Mouse (Mus musculus): ENCODE results near the gene Rassf7. TPM values are rescaled to one million over a fixed set of nuclear protein-coding genes. Genes with fewer than 3 reads are reported as not detected.

Rassf7 gene
- polyA plus RNA-seq, 1 experiment, result 5.5 TPM

DNA sequence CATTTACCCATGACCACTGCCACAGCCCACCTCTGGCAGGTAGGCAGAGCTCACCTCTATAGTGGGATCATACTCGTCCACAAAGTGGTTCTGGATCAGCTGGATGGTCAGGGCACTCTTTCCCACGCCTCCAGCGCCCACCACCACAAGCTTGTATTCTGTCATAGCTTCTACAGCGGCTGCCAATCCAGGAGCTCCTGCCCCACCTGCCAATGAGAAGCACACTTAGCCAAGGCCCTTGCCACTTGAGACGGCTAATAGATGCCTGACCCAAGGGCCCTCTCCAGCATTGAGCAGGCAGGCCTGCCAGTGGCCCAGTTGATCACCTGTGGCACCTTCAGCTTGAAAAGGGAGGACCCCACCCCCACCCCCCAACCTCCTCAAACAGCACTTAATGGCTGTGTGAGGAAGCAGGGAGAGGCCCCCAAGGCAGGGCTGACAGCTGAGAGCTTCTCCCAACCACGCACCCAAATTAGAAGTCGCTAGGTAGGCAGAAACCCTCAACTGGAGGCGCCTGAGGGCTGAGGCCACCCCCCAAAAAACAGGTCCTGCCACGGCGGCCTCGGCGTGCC lies 22.8 kb upstream of the Rassf7 start:
- H3K4me1 ChIP-seq (ENCODE audit: control insufficient read depth, insufficient read depth, low read length), result peaks cover 14% of the 10 kb centered on the region
- WGBS, result 19% methylated on average over 12 of the region's 12 CpGs
- H3K27ac ChIP-seq (ENCODE audit: insufficient read depth, low read length), result peak overlapping the region; percentile 16; the same call in 1 of the 2 replicates
- H3K4me3 ChIP-seq (replicated peaks; ENCODE audit: insufficient read depth, low read depth, low read length), result peak overlapping the region; percentile 73
- TF ChIP-seq POLR2A (IDR thresholded peaks at IDR 0.05; ENCODE audit: borderline replicate concordance, insufficient read depth, low read length) (no peak), CTCF (IDR thresholded peaks at IDR 0.05; ENCODE audit: borderline replicate concordance, insufficient read depth, low read depth, low read length) (no peak)
- DNase-seq, result no peak
- H3K27me3 ChIP-seq (ENCODE audit: control insufficient read depth, insufficient read depth, low read length), result no peaks in the 10 kb centered on the region

DNA sequence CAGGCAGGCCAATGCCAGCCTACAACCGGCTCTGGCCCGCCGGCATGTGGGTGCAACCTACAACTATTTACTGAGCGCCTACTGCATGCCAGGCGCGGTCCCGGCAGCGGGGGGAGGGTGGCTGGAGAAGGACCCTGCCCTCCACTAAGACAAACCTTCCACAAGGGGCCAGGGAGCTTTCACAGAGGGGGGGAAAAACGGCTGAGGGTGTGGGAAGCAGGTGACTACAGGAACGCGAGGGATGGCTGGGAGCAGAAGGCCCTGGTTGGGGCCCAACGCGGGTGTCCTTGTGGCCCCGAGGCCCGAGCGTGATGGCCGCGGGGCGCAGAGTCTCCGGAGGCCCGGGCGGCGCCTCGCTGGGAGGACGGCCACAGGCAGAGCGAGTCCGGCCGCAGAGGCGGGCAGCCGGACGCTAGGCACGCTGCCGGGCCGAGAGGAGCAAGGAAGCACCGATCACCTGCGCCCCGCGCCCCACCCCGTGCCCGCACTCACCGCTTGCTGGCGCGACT lies 22.3 kb upstream of the Rassf7 start:
- no peak for DNase-seq
- Histone ChIP-seq H3K4me1 (ENCODE audit: control insufficient read depth, insufficient read depth, low read length) (peaks cover 14% of the 10 kb centered on the region), H3K4me3 (replicated peaks; ENCODE audit: insufficient read depth, low read depth, low read length) (peak overlapping the region; percentile 73), H3K27ac (ENCODE audit: insufficient read depth, low read length) (peak overlapping the region; percentile 16), H3K27me3 (ENCODE audit: control insufficient read depth, insufficient read depth, low read length) (no peaks in the 10 kb centered on the region)
- TF ChIP-seq CTCF (IDR thresholded peaks at IDR 0.05; ENCODE audit: borderline replicate concordance, insufficient read depth, low read depth, low read length) (no peak), POLR2A (IDR thresholded peaks at IDR 0.05; ENCODE audit: borderline replicate concordance, insufficient read depth, low read length) (no peak)
- WGBS, result 1% methylated on average over 43 of the region's 43 CpGs

DNA sequence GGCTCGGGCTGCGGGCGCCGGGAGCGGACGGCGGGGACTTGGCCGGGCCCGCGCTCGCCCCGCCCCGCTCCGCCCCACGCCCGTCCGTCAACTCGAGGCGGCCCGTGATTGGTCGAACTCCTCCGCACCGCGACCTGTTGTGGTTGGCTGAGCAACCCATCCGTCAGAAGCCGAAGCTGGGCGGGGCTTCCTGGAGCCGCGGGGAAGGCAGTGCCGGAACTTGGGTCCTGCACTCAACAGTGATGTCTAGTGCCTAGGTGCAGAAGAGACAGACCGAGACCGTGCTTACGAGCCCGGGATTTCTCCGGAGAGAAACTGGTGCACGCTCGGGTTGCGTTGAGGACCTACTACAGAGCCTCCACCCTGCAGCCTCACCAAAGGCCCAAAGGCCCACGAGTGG lies 21.7 kb upstream of the Rassf7 start, which contains the start of the genes Hras and Lrrc56:
TSS of gene Hras (minus strand) at position 58 of the 400 bp plus-strand sequence.
TSS of gene Lrrc56 (plus strand) at position 210 of the 400 bp plus-strand sequence.
- WGBS, result under 1% methylated on average over 38 of the region's 39 CpGs
- DNase-seq, result peak; percentile 98 to 99
- peaks cover 14% of the 10 kb centered on the region for H3K4me1 ChIP-seq (ENCODE audit: control insufficient read depth, insufficient read depth, low read length)

DNA sequence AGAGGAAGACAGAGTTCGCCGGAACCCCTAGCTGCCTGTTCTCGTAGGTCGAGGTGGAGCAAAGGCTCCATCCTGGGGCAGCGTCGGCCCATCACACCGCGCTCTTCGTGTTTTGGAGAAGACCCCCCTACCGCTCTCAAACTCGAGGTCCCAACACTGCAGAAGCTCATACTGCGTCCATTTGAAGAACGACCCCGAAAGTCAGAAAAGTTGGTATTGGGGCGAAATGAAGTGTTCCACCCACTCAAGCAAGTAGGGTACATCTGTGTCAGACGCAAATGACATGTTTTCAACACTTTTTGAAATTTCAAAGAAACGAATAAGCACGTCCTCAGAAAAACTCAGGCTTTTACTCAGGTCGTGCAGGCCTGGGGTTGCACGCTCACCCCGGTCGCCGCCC lies 21.3 kb upstream of the Rassf7 start:
- Histone ChIP-seq H3K27me3 (ENCODE audit: control insufficient read depth, insufficient read depth, low read length) (no peaks in the 10 kb centered on the region), H3K4me1 (ENCODE audit: control insufficient read depth, insufficient read depth, low read length) (peaks cover 14% of the 10 kb centered on the region), H3K27ac (ENCODE audit: insufficient read depth, low read length) (no peak overlapping the region; the same call in 1 of the 2 replicates), H3K4me3 (replicated peaks; ENCODE audit: insufficient read depth, low read depth, low read length) (peak overlapping the region; percentile 70)
- under 1% methylated on average over 23 of the region's 23 CpGs for WGBS
- no peak for DNase-seq
- TF ChIP-seq POLR2A (IDR thresholded peaks at IDR 0.05; ENCODE audit: borderline replicate concordance, insufficient read depth, low read length) (no peak), CTCF (IDR thresholded peaks at IDR 0.05; ENCODE audit: borderline replicate concordance, insufficient read depth, low read depth, low read length) (no peak)

More for the DNA sequence above, 21.7 kb upstream of the Rassf7 start, which contains the start of the genes Hras and Lrrc56:
- peak within 1 kb of the TSS; percentile 16 for H3K27ac ChIP-seq (ENCODE audit: insufficient read depth, low read length)
- no peak for TF ChIP-seq CTCF (IDR thresholded peaks at IDR 0.05; ENCODE audit: borderline replicate concordance, insufficient read depth, low read depth, low read length)
- TF ChIP-seq POLR2A (IDR thresholded peaks at IDR 0.05; ENCODE audit: borderline replicate concordance, insufficient read depth, low read length), result peak; percentile 97
- H3K4me3 ChIP-seq (replicated peaks; ENCODE audit: insufficient read depth, low read depth, low read length), result peak within 1 kb of the TSS; percentile 73
- no peaks in the 10 kb centered on the region for H3K27me3 ChIP-seq (ENCODE audit: control insufficient read depth, insufficient read depth, low read length)

DNA sequence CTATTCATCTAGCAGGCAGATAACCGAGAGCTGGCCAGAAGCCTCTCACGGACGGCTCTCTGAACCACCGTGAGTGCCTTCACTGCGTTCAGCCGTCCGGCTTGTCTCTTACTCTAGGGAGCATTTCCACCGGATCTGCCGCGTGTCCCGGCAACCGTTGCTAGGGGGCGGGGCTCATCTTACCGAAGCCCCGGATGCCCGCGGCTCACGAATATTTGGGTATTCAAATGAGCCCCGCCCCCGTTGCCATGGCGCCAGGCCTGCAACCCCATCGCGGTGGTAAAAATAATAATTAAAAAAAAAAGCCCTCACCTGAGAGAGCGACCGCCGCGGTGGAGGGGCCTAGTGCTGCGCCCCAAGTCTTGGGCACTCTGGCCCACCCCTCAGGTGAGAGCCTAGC lies 20.8 kb upstream of the Rassf7 start:
- WGBS, result 2% methylated on average over 28 of the region's 28 CpGs
- no peaks in the 10 kb centered on the region for H3K27me3 ChIP-seq (ENCODE audit: control insufficient read depth, insufficient read depth, low read length)
- H3K4me1 ChIP-seq (ENCODE audit: control insufficient read depth, insufficient read depth, low read length), result peaks cover 14% of the 10 kb centered on the region
- peak; percentile 78 for DNase-seq
- peak overlapping the region; percentile 70 for H3K4me3 ChIP-seq (replicated peaks; ENCODE audit: insufficient read depth, low read depth, low read length)
- no peak overlapping the region for H3K27ac ChIP-seq (ENCODE audit: insufficient read depth, low read length)
- no peak for TF ChIP-seq POLR2A (IDR thresholded peaks at IDR 0.05; ENCODE audit: borderline replicate concordance, insufficient read depth, low read length)
- TF ChIP-seq CTCF (IDR thresholded peaks at IDR 0.05; ENCODE audit: borderline replicate concordance, insufficient read depth, low read depth, low read length), result no peak

DNA sequence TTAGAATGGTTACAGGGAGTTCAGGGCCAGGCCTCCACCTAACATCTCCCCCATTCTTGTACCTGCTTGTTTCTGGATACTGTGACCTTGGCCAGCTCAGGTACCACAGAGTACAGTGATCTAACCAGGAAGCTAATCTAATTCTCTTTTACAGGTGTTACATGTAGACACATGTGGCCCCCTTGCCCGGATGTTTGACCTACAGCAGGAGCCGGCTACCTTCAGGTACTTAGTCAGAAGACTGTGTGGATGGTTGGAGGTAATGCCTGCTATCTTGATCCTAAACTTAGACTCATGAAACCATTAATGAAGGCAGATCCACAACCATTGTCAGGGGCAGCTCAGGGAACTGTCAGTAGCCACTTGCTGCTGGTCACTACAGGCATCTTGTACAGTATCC lies 19.9 kb upstream of the Rassf7 start:
- DNase-seq, result no peak
- H3K4me3 ChIP-seq (replicated peaks; ENCODE audit: insufficient read depth, low read depth, low read length), result no peak overlapping the region
- no peaks in the 10 kb centered on the region for H3K27me3 ChIP-seq (ENCODE audit: control insufficient read depth, insufficient read depth, low read length)
- peaks cover 14% of the 10 kb centered on the region for H3K4me1 ChIP-seq (ENCODE audit: control insufficient read depth, insufficient read depth, low read length)
- no peak for TF ChIP-seq POLR2A (IDR thresholded peaks at IDR 0.05; ENCODE audit: borderline replicate concordance, insufficient read depth, low read length)
- no peak for TF ChIP-seq CTCF (IDR thresholded peaks at IDR 0.05; ENCODE audit: borderline replicate concordance, insufficient read depth, low read depth, low read length)
- H3K27ac ChIP-seq (ENCODE audit: insufficient read depth, low read length), result no peak overlapping the region
- WGBS, result 94% methylated on average over 2 of the region's 2 CpGs

DNA sequence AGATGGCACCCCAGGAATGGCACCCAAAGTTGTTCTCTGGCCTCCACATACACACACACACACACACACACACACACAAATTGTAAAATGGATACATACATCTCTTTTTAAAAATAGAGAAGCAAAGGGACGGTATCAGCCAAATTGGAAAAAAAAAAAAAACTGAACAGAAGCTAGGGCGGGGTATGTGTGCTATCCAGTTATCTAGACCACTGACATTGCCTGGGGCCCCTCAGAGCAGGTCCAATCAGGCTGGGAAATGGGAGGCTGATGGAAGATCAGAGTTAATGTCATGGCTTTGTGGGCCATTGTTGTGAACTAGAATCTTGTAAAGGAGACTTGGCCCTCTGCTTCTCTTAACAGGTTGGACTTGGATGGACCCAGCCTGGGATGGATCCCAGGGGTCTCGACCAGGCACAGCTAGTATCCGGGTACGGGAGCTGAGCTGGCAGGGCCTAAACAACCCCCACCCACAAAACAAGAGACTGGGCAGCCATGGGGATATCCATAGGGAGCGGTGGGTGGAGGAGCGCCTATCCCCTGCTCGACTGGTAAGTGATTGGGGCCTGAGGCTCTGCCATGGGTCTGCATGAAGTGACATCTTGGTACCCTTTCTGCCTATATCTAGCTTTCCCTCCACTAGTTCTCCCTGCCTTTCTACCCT lies 18.9 kb upstream of the Rassf7 start:
- no peak for DNase-seq
- TF ChIP-seq POLR2A (IDR thresholded peaks at IDR 0.05; ENCODE audit: borderline replicate concordance, insufficient read depth, low read length), result no peak
- no peak for TF ChIP-seq CTCF (IDR thresholded peaks at IDR 0.05; ENCODE audit: borderline replicate concordance, insufficient read depth, low read depth, low read length)
- no peak overlapping the region for H3K27ac ChIP-seq (ENCODE audit: insufficient read depth, low read length)
- peaks cover 14% of the 10 kb centered on the region for H3K4me1 ChIP-seq (ENCODE audit: control insufficient read depth, insufficient read depth, low read length)
- 86% methylated on average over 8 of the region's 8 CpGs for WGBS
- H3K4me3 ChIP-seq (replicated peaks; ENCODE audit: insufficient read depth, low read depth, low read length), result no peak overlapping the region
- H3K27me3 ChIP-seq (ENCODE audit: control insufficient read depth, insufficient read depth, low read length), result no peaks in the 10 kb centered on the region

All from cerebellum, adult 2 months (tissue).